23 mouse cellular contexts compared by ENCODE assay signal in the genomic region with DNA sequence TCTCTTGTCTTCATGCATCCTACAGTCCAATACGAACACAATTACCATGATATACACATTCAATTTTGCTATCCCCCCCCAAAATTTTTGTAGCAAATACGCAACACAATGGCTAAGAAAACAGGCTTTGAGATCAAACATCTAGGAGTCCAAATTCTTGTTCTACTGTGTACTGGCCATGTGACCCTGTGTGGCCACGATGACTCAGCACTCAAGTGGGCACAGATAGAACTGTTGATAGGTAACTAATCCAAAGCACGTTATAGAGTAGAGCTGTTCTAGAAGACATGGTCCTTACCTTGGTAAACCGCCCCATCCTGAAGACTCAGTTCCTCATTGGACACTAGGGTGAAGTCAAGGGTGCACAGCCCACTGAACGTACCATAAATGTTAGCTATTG. TPM values are rescaled to one million over a fixed set of nuclear protein-coding genes. Genes with fewer than 3 reads are reported as not detected.
"Had no signal": no experiment of that assay in that cellular context is flagged by ENCODE, and none has a peak within 500 bp of the region (broad histone marks: within the 10 kb centered on the region; RNA-seq: fewer than 3 reads in every experiment).

No protein-coding gene starts in this region.

- DNase-seq: left cerebral cortex, postnatal 4 days; liver, postnatal 0 days; lung, embryonic 14.5 days; right cerebral cortex, adult 18-20 months; right cerebral cortex, postnatal 14 days; right cerebral cortex, postnatal 4 days; thymus, postnatal 25 days had no signal

- H3K27ac ChIP-seq: kidney, embryonic 15.5 days; limb, embryonic 12.5 days; limb, embryonic 15.5 days; liver, embryonic 14.5 days; macrophage; midbrain, embryonic 10.5 days; midbrain, embryonic 13.5 days; stomach, postnatal 0 days had no signal

- H3K9me3 ChIP-seq: kidney, embryonic 15.5 days; limb, embryonic 12.5 days; limb, embryonic 15.5 days; midbrain, embryonic 10.5 days; midbrain, embryonic 13.5 days had no signal

- H3K4me1 ChIP-seq: limb, embryonic 15.5 days; megakaryocyte, embryonic 14.5 days; midbrain, embryonic 13.5 days had no signal

- H3K4me3 ChIP-seq: kidney, embryonic 15.5 days; limb, embryonic 12.5 days; limb, embryonic 15.5 days; megakaryocyte, embryonic 14.5 days; midbrain, embryonic 10.5 days; midbrain, embryonic 13.5 days had no signal

- H3K36me3 ChIP-seq: kidney, embryonic 15.5 days; limb, embryonic 12.5 days; limb, embryonic 15.5 days; midbrain, embryonic 10.5 days; midbrain, embryonic 13.5 days had no signal

- H3K4me2 ChIP-seq: kidney, embryonic 15.5 days; limb, embryonic 12.5 days; limb, embryonic 15.5 days; liver, embryonic 11.5 days; lung, embryonic 14.5 days; midbrain, embryonic 13.5 days had no signal

- H3K27me3 ChIP-seq: kidney, embryonic 15.5 days; limb, embryonic 15.5 days; megakaryocyte, embryonic 14.5 days had no signal

- H3K9ac ChIP-seq: kidney, embryonic 15.5 days; limb, embryonic 12.5 days; limb, embryonic 15.5 days; liver, embryonic 14.5 days; liver, postnatal 0 days; lung, embryonic 14.5 days; midbrain, embryonic 13.5 days had no signal

- ATAC-seq: inflammation-experienced regulatory T-cells, adult 6 months; intestine, postnatal 0 days; liver, postnatal 0 days; lung, postnatal 0 days; midbrain, embryonic 13.5 days; midbrain, embryonic 16.5 days had no signal

RNA-seq across cellular contexts. Expression of gene Gm12689, which starts 43.9 kb away (rescaled TPM):
- polyA plus RNA-seq: inflammation-experienced regulatory T-cells, adult 6 months; liver, embryonic 11.5 days; midbrain, embryonic 10.5 days; neural tube, embryonic 11.5 days; stomach, postnatal 0 days; thymus, postnatal 0 days had no signal
